Mouse (Mus musculus) ZHBTc4 (cell line): ENCODE measurements around the gene Gm49358.

Experiments used
- DNase-seq: peaks from one replicate; pipeline ENCODE4 v3.0.0-alpha.2; 2011; ENCODE audit warnings: low read depth, low spot score

Gene Gm49358

DNA sequence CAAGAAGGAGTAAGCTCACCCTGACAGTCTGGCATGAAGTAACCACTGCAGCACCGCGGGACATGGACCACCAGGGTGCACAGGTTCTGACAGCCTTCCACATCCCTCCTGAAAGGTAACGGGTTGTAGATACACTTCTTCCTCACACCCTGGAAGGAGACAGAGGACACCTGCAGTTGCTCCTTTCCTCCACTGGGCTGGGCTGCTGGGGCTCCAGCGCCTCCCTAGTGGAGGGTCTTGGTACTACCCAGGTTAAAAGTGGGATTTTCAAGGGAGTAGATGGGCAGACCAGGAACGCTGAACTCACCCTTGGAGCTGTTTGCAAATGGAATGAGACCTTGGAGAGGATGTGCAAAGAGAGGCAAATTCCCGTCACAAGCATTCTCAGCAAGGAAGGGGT lies 99.7 kb downstream of the Gm49358 start:
- peak; percentile 71 for DNase-seq

GRCm38 (mm10) chr10:86872121-86872520 lies 108.3 kb downstream of the Gm49358 start:
- no peak for DNase-seq

DNA sequence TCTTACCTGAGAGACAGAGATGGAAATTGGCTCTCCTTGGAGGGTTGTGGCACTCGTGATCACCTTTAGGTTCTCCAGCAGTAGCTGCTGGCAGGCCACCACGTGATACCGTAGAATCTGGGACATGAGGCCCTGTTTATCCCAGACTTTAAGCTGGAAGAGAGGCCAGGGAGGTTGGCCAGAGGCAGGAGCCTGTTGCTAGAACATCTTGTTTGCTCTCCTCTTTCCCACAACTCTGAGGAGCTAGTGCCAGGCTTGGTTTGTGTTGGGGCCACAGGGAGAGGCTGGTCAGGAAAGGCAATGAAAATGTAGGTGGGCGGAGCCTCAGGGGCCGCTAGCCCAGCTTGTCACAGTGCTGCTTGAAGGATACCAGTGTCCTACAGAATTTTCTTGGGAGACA lies 108.8 kb downstream of the Gm49358 start:
- DNase-seq = no peak

GRCm38 (mm10) chr10:86878721-86879120 lies 114.9 kb downstream of the Gm49358 start:
- no peak for DNase-seq

GRCm38 (mm10) chr10:86880071-86880806 lies 116.5 kb downstream of the Gm49358 start:
- no peak for DNase-seq

DNA sequence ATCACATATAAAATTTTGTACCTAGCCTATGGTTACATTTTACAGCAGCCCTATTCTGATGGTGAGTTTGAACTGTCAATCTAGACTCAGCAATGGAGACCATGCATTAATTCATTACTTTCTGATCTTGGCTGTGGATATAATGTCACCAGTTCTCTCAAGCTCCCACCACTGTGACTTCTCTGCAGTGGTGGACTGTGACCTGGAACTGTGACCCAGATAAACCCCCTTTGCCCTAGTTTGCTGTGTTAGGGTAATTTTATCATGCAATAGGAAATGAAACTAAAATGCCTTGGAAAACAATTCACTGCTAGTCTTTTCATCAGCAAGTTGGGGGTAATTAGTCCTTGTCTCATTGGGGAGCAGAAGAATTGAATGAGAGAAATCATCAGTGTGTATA lies 117.7 kb downstream of the Gm49358 start:
- DNase-seq = no peak
